Mouse (Mus musculus) heart, postnatal 36 days (tissue): ENCODE data around the gene Hoxb6. TPM values are rescaled to one million over a fixed set of nuclear protein-coding genes. Genes with fewer than 3 reads are reported as not detected.

Experiments
- DNase-seq, 2 experiments: peaks; one replicate each; pipeline ENCODE4 v3.0.0; 2021 to 2022
- intact Hi-C: fragments of 180-260 bp; cut with DNase I; formaldehyde crosslinking; loops from one replicate; pipeline ENCODE4 v1.15.1; 2025
- total RNA-seq, 2 experiments: library from RNA; stranded (reverse); gene quantifications; 2 replicates each; pipeline ENCODE4 v1.2.3; 2021

Gene Hoxb6
- total RNA-seq, 2 experiments from 2014 or later, result not detected

DNA sequence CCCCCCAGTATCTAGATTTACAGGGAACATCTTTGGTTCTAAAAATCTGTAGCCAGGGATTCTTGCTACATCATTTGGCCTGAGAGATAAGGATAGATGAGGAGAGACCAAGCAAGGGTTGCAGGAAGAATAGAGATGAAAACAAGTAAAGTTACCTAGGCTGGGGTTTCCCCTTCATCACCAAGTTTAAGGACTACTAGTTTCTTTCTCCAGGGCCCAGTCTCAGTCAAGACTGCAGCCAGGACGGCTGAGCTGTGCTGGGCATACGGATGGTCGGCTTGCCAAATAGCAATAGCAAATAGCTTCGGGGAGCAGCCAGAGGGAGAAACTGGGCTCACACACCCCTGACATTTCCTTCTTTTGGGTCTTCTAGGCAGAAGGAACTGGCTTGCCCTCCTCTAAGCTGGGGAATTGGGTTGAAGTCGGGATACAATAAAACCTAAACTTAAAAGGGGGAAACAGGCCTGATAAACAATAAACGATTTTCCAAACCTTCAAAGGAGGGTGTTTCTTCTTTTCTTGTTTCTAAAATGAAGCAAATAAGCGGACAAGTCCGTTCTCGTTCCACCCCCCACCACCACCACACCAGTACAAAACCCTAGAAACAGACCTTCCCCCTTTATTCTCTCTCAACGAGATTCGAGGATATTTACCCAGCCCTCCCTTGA lies 5.8 kb downstream of the Hoxb6 start:
- intact Hi-C loops, result no loop called here
- DNase-seq, result no peak

DNA sequence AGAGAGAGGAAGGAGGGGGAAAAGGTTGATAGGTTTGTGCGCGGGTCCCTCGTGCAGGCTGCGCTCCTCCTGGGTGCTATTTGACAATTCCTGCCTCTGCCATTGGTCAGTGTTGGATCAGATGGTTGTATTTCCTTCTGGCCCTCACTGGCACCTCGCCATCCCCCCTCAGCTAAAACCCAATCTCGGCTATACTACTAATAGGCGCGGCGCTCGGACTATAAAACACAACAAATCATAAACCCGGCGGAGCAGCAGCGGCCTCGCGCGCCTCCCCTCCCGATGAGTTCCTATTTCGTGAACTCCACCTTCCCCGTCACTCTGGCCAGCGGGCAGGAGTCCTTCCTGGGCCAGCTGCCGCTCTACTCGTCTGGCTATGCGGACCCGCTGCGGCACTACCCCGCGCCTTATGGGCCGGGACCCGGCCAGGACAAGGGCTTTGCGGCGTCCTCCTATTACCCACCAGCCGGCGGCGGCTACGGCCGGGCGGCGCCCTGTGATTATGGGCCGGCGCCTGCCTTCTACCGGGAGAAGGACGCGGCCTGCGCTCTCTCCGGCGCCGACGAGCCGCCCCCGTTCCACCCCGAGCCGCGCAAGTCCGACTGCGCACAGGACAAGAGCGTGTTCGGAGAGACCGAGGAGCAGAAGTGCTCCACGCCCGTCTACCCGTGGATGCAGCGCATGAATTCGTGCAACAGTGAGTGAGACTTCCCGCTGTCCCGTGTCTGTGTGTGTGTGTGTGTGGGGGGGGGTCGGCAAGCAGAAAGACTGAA lies 6.8 kb downstream of the Hoxb6 start:
- no peak for DNase-seq
- intact Hi-C loops, result no loop called here

GRCm38 (mm10) chr11:96299781-96300180 lies 7.5 kb downstream of the Hoxb6 start:
- intact Hi-C loops, result no loop called here
- no peak for DNase-seq

- intact Hi-C loops, result no loop called here
- no peak for DNase-seq
Observed at GRCm38 (mm10) chr11:96300354-96301063, 8.2 kb downstream of the Hoxb6 start.

- DNase-seq, result no peak
- intact Hi-C loops, result no loop called here
Observed at GRCm38 (mm10) chr11:96301064-96301431, 8.8 kb downstream of the Hoxb6 start.

GRCm38 (mm10) chr11:96301837-96302236 lies 9.6 kb downstream of the Hoxb6 start:
- intact Hi-C loops, result loop anchor here (2.0 kb wide), 1 partner anchor 235 kb away; no protein-coding TSS in a partner anchor
- no peak for DNase-seq

DNA sequence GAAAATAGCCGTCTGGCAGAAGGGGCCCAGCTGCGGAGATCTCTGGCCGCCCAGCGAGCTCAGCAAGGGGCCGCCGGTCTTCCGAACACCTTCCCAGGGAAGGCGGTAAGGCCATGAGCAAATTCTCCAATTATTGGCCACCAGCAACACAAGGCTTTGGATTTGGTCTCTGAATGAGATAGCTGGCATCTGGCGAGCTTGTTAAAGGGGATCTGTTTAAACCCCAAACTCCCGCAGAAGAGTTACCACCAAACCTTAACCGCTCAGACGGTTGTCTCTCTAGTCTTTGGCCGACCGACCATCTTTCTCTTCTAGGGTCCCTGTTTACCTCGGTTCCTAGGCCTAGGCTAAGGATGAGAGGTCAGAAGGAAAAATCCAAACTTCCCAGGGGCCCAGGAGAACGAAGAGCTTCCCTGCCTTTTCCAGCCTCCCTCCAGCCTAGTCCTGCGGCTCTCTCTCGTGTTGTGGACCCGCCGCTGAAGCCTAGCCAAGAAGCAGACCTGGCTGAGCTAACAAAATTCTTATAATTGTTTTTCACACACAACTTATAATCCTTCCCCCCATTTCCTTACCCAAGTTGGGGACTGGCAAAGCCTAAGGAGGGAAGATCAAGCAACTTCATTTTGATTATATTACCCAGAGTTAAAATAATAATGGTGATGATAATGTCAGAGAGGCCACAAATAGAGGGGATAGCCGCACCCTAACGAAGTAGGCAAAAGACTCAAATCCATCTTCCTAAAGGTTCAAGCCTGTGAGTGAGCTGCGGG lies 10.3 kb downstream of the Hoxb6 start:
- intact Hi-C loops, result loop anchor here (1.0 to 2.0 kb wide), 3 partner anchors 105 to 234 kb away; no protein-coding TSS in a partner anchor
- no peak for DNase-seq

- peak; percentile 66 to 74 for DNase-seq
- intact Hi-C loops, result loop anchor here (1.0 to 2.0 kb wide), 3 partner anchors 104 to 233 kb away; no protein-coding TSS in a partner anchor
Observed at GRCm38 (mm10) chr11:96303151-96304099, 11.1 kb downstream of the Hoxb6 start, which contains the start of gene Hoxb5. TSS of gene Hoxb5 (plus strand) at chr11:96303336.

- intact Hi-C loops, result no loop called here
- no peak for DNase-seq
Observed at GRCm38 (mm10) chr11:96304381-96305195, 12.3 kb downstream of the Hoxb6 start.

- intact Hi-C loops, result no loop called here
- no peak for DNase-seq
Observed at GRCm38 (mm10) chr11:96305505-96306182, 13.4 kb downstream of the Hoxb6 start.

GRCm38 (mm10) chr11:96306183-96306907 lies 14.1 kb downstream of the Hoxb6 start:
- no peak for DNase-seq
- intact Hi-C loops, result no loop called here

DNA sequence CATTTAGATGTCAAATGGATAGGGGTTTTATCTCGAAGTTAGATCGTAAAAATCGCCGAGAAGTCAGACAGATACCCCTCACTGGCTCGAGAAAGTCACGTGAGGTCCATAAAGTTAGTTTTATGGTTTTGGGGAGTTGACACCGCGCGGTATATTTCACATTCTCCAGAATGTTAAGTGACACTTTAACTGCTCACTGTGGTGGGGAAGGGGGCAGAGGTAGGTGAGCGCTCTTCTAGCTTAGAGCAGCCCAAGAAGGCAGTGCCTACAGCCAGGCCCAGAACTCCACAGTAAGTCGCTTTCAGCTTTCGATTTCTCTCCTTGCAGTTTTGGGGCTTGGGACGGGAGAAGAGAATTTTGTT lies 14.6 kb downstream of the Hoxb6 start:
- intact Hi-C loops, result no loop called here
- DNase-seq, result no peak

DNA sequence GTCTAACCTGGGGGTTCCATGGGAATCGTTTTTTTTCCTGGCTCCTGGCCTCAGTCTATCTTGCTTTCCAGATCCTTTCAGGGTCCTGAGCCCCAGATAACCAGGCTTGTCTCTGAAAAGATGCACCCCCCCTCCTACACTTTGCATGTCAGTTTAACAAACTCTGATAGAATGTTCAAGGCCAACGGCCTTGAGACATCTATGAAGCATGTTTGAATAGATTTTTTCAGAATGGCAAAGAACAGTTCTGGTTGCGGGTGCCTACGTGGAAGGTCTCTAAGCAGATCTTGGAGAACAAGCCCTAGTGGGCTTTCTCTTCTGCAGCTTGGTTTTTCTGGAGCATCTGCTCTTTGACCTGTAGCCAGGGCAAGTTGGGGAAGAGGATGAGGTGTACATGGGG lies 16.5 kb downstream of the Hoxb6 start:
- no peak for DNase-seq
- intact Hi-C loops, result no loop called here

- intact Hi-C loops, result no loop called here
- no peak for DNase-seq
Observed at GRCm38 (mm10) chr11:96309288-96309687, 17.0 kb downstream of the Hoxb6 start.

DNA sequence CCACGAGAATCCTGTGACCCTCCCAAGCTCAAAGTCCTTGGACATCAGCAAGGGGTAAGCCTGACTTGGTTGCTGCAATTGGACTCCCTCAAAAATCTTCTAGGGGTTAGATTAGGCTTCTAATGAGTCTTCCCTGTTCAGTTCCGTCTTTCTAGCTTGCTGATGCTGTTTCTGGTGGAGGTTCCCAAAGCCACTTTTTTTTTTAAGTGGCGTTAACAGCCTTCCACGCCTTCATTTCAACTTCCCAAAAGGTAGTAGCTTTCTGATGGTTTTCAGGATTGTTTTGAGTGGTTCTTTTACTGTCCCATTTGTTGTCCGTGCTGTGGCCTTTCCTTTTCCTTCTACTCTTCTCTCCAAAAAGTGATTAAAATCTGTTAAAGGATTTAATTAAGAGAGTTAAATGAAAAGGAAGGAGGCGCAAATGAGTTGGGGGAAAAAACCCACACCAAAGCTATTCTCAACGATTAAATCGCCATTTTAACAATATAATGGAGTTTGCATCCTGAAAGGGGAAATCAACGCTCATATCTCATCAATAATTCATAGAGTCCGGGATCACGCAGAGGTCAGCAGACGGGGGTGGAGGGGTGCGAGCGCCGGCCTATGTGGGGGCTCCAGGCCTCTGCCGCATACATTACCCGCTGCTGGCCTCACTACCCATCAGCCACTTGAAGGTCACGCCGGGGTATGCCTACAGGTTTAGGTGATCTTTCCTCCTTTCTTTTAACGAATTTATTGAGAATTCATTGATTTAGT lies 18.1 kb downstream of the Hoxb6 start:
- intact Hi-C loops, result loop anchor here (2.0 kb wide), 1 partner anchor 96 kb away; no protein-coding TSS in a partner anchor
- no peak for DNase-seq

GRCm38 (mm10) chr11:96311097-96311496 lies 18.8 kb downstream of the Hoxb6 start:
- no peak for DNase-seq
- intact Hi-C loops, result loop anchor here (2.0 kb wide), 1 partner anchor 96 kb away; no protein-coding TSS in a partner anchor
